Mouse (Mus musculus) stomach, postnatal 0 days (tissue): ENCODE measurements around the gene Gm17078. TPM values are rescaled to one million over a fixed set of nuclear protein-coding genes. Genes with fewer than 3 reads are reported as not detected.
"Not testable (repeated sequence)": the region's sequence is repeated elsewhere in the genome, so short reads cannot be mapped to it uniquely, and the experiment has no call there.

Experiments used
- ATAC-seq: fragments of 200-750 bp; cut with Nextera tagmentation; 2 replicates; pipeline ENCODE4 v1.8.0; 2017; ENCODE audit not compliant: low FRiP score, low TSS enrichment
- DNase-seq: peaks from one replicate; pipeline ENCODE4 v3.0.0-alpha.2; 2016; ENCODE audit warnings: low spot score
- H3K27ac ChIP-seq: fragments of 300-500 bp; sonication (generic); replicated peaks from 2 replicates; pipeline ENCODE4 v1.5.1; 2014; ENCODE audit warnings: mild to moderate bottlenecking, control low read depth
- H3K27me3 ChIP-seq: fragments of 300-500 bp; sonication (generic); 2 replicates; pipeline ENCODE4 v1.6.1; 2014; ENCODE audit warnings: low read length; ENCODE audit not compliant: control insufficient read depth, insufficient read depth
- H3K36me3 ChIP-seq: fragments of 300-500 bp; sonication (generic); 2 replicates; pipeline ENCODE4 v1.6.1; 2014; ENCODE audit warnings: low read length, mixed read lengths; ENCODE audit not compliant: control insufficient read depth, insufficient read depth
- H3K4me1 ChIP-seq: fragments of 300-500 bp; sonication (generic); replicated peaks from 2 replicates; pipeline ENCODE4 v1.6.1; 2014; ENCODE audit warnings: antibody characterized with exemption; ENCODE audit not compliant: control insufficient read depth, insufficient read depth
- H3K4me2 ChIP-seq: fragments of 300-500 bp; sonication (generic); replicated peaks from 2 replicates; pipeline ENCODE4 v1.6.1; 2014; ENCODE audit warnings: low read depth, mild to moderate bottlenecking, control low read depth, moderate library complexity
- H3K4me3 ChIP-seq: fragments of 300-500 bp; sonication (generic); 2 replicates; pipeline ENCODE4 v1.5.1; 2014; ENCODE audit warnings: low read depth, low read length, control low read depth
- H3K9ac ChIP-seq: fragments of 300-500 bp; sonication (generic); 2 replicates; pipeline ENCODE4 v1.6.1; 2014; ENCODE audit warnings: mild to moderate bottlenecking, low read length, control low read depth, mixed read lengths
- H3K9me3 ChIP-seq: fragments of 300-500 bp; sonication (generic); 2 replicates; pipeline ENCODE4 v1.6.1; 2016; ENCODE audit warnings: low read length; ENCODE audit not compliant: control insufficient read depth
- CTCF ChIP-seq: IDR thresholded peaks from 2 replicates; pipeline ENCODE4 v1.5.1; 2016; ENCODE audit warnings: antibody characterized with exemption, low read depth, mild to moderate bottlenecking, moderate library complexity
- EP300 ChIP-seq: optimal IDR thresholded peaks from 2 replicates; pipeline ENCODE3; 2016; ENCODE audit warnings: antibody characterized with exemption
- WGBS: fragments of 180-500 bp; shearing (Covaris S2); extraction: QIAGEN DNeasy Blood & Tissue Kit; methylation state at CpG from one replicate; pipeline ENCODE4 v1.1.7; 2014; 5-methylcytosine and 5-hydroxymethylcytosine counted together
- polyA plus RNA-seq: library from polyadenylated mRNA; unstranded; fragments of >200 nt; fragmentation: Nextera tagmentation; extraction: Ambion mirVana; gene quantifications from 2 replicates; pipeline ENCODE4 v1.2.1, GENCODE M21; 2015

Gm17078 gene
- not detected in 2 replicates for polyA plus RNA-seq

- no peak for ATAC-seq
- H3K27me3 ChIP-seq: no peaks in the 10 kb centered on the region
- H3K9me3 ChIP-seq: no peaks in the 10 kb centered on the region
- TF ChIP-seq EP300 (no peak), CTCF (no peak)
- H3K36me3 ChIP-seq: no peaks in the 10 kb centered on the region
- H3K4me1 ChIP-seq: no peaks in the 10 kb centered on the region
- no peak within 1 kb of the TSS for H3K27ac ChIP-seq
- no peak within 1 kb of the TSS for H3K9ac ChIP-seq
- DNase-seq: no peak
- no peak within 1 kb of the TSS for H3K4me2 ChIP-seq
- H3K4me3 ChIP-seq: no peak within 1 kb of the TSS
- WGBS: 86% methylated on average over 1 of the region's 1 CpGs
Measured at GRCm38 (mm10) chr14:51611210-51611609, at the start of gene Gm17078. Gene Gm17078 (minus strand): TSS chr14:51611310.

- WGBS: 68% methylated on average over 1 of the region's 1 CpGs
- H3K4me1 ChIP-seq, H3K27ac ChIP-seq, H3K4me3 ChIP-seq, H3K4me2 ChIP-seq, ATAC-seq, H3K27me3 ChIP-seq, H3K9me3 ChIP-seq, H3K36me3 ChIP-seq, DNase-seq, H3K9ac ChIP-seq: not testable (repeated sequence)
Measured at GRCm38 (mm10) chr14:51635566-51635965, 24.5 kb upstream of the Gm17078 start, which contains the start of gene Gm4181. Gene Gm4181 (minus strand): TSS chr14:51635666.

GRCm38 (mm10) chr14:51632426-51632825, 21.3 kb upstream of the Gm17078 start:
- H3K36me3 ChIP-seq, ATAC-seq, H3K27ac ChIP-seq, H3K9me3 ChIP-seq, H3K27me3 ChIP-seq, DNase-seq, H3K4me2 ChIP-seq, H3K9ac ChIP-seq, H3K4me1 ChIP-seq, H3K4me3 ChIP-seq: not testable (repeated sequence)
- WGBS: 97% methylated on average over 1 of the region's 1 CpGs

GRCm38 (mm10) chr14:51592039-51592438, 19.1 kb downstream of the Gm17078 start, which contains the start of gene Gm17174:
Gene Gm17174 (minus strand): TSS chr14:51592139.
- H3K9me3 ChIP-seq, H3K27ac ChIP-seq, H3K9ac ChIP-seq, DNase-seq, H3K4me1 ChIP-seq, ATAC-seq, H3K4me3 ChIP-seq, H3K36me3 ChIP-seq, H3K4me2 ChIP-seq, H3K27me3 ChIP-seq: not testable (repeated sequence)
- 87% methylated on average over 4 of the region's 4 CpGs for WGBS

- not testable (repeated sequence) for H3K9ac ChIP-seq, H3K4me3 ChIP-seq, H3K36me3 ChIP-seq, H3K27ac ChIP-seq, ATAC-seq, H3K9me3 ChIP-seq, H3K4me1 ChIP-seq, H3K27me3 ChIP-seq, H3K4me2 ChIP-seq, DNase-seq
- WGBS: 97% methylated on average over 2 of the region's 2 CpGs
Measured at GRCm38 (mm10) chr14:51573963-51574362, 37.1 kb downstream of the Gm17078 start, which contains the start of gene Gm17175. Gene Gm17175 (minus strand): TSS chr14:51574063.

Other genes starting within 250 kb of the Gm17078 start
- not detected in 2 replicates for gene Gm7247, start 249.6 kb downstream of the Gm17078 start, polyA plus RNA-seq
- not detected in 2 replicates for gene Vmn2r88, start 200.5 kb downstream of the Gm17078 start, polyA plus RNA-seq
- 0.01 TPM in 1 of 2 replicates, not detected in the other for gene Vmn2r89, start 159.5 kb downstream of the Gm17078 start, polyA plus RNA-seq
- not detected in 2 replicates for gene Gm5622, start 58.5 kb downstream of the Gm17078 start, polyA plus RNA-seq
- gene Gm17175, start 37.2 kb downstream of the Gm17078 start, polyA plus RNA-seq: not detected in 2 replicates
- gene Gm17174, start 19.2 kb downstream of the Gm17078 start, polyA plus RNA-seq: not detected in 2 replicates
- gene Gm4181, start 24.4 kb upstream of the Gm17078 start, polyA plus RNA-seq: not detected in 2 replicates
- not detected in 2 replicates for gene Gm17079, start 84.2 kb upstream of the Gm17078 start, polyA plus RNA-seq
- gene Gm5800, start 105.9 kb upstream of the Gm17078 start, polyA plus RNA-seq: not detected in 2 replicates
- not detected in 2 replicates for gene Ang4, start 162.3 kb upstream of the Gm17078 start, polyA plus RNA-seq
- not detected in 2 replicates for gene AY358078, start 188.7 kb upstream of the Gm17078 start, polyA plus RNA-seq
- not detected in 2 replicates for gene Ear6, start 242.4 kb upstream of the Gm17078 start, polyA plus RNA-seq